Mouse (Mus musculus) liver, adult (tissue): Measurements from ENCODE around the gene S100a7a.

Experiments
- GATA4 ChIP-seq: IDR thresholded peaks from 2 replicates; pipeline ENCODE4 v1.6.1; 2014; ENCODE audit warnings: mild to moderate bottlenecking, low read length; ENCODE audit not compliant: insufficient replicate concordance

The S100a7a gene

GRCm38 (mm10) chr3:90623435-90624071, 30.3 kb upstream of the S100a7a start:
- no peak for TF ChIP-seq GATA4

- TF ChIP-seq GATA4: no peak
These were observed 28.3 kb upstream of the S100a7a start for GRCm38 (mm10) chr3:90625496-90625895.

DNA sequence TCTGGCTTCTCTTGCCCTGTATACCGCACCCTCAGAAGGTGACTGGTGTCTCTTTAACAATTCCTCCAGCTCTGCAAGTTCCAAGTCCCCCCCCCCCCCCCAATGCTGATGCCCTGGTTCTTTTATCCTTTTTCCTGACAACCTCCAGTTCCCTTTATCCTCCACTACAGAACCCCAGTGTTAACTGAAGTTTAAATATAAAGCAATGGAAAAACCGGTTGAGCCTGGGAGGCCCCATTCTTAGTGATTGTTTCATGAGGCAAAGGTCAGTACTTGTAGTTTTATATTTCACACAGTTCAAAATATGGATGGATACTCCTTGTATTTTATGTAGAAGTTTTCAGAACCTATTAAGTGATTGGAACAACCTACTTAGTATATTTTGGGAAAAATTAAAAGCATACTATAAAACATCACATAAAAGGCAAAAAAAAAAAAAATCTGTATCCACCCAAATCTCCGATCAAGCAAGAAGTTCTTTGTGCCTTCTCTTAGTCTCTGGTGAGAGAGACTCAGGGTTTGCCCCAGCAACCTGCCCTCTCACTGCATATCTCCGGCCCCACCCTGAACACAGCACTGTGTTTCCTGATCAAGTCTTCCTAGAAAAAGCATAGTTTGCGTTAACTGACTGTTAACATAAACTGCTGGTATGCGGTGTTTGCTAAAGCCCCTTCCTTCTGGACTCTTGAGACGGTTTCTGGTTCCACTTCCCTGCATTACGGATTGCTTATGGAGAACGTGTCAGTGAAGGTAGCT, 27.4 kb upstream of the S100a7a start:
- TF ChIP-seq GATA4: no peak

GRCm38 (mm10) chr3:90627366-90627765, 26.5 kb upstream of the S100a7a start:
- TF ChIP-seq GATA4: no peak

GRCm38 (mm10) chr3:90627807-90628206, 26.0 kb upstream of the S100a7a start:
- TF ChIP-seq GATA4: no peak

DNA sequence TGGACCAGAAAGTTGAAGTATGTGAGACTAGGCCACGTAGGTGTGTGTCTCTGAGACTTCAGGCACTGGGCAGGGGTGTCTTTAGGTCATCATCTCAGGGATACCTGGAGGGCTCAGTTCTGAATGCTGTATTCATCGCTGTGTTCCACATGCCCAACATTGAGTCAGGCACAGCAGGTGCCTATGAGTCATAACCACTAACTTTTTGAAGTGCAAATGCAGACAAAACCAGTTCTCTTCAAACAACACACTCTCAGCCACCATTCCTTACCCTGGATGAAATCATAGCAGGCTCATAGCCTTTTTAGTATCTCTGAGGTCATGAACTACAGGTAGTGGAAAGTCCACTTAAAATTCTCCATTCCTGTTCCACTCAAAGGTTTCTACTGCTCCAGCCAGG, 24.5 kb upstream of the S100a7a start:
- no peak for TF ChIP-seq GATA4

- TF ChIP-seq GATA4: no peak
These were observed 21.8 kb upstream of the S100a7a start for GRCm38 (mm10) chr3:90631984-90632383.

DNA sequence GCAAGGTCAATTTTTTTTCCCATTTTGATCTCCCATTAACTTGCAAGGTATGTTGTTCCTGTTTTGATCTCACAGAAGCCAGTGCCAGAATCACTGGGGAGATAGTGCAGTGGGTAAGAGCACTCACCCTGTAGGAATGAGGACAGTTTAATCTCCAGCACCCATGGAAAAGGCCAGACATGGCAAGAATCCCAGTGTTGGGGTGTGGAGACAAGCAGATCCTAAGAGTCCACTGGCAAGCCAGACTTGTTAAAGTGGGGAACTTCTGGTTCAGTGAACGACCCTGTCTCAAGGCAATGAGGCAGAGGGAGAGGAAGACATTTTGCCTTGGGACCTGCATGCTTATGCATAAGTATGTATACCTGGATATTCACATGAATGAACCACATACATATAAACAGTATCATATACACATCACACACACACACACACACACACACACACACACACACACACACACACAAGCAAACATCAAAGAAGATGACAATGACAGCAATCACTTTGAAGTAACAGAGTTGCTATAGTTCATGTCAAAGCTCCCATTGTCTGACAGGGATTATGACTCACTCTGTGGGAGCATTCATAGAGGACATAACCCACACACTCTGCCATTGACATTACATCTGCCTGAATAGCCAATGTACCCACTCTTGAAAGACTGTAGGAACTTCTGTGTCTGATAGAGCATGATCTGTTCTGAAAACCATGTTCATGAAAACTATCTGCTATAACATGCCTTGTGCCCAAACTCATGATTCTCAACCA, 15.1 kb upstream of the S100a7a start:
- no peak for TF ChIP-seq GATA4

DNA sequence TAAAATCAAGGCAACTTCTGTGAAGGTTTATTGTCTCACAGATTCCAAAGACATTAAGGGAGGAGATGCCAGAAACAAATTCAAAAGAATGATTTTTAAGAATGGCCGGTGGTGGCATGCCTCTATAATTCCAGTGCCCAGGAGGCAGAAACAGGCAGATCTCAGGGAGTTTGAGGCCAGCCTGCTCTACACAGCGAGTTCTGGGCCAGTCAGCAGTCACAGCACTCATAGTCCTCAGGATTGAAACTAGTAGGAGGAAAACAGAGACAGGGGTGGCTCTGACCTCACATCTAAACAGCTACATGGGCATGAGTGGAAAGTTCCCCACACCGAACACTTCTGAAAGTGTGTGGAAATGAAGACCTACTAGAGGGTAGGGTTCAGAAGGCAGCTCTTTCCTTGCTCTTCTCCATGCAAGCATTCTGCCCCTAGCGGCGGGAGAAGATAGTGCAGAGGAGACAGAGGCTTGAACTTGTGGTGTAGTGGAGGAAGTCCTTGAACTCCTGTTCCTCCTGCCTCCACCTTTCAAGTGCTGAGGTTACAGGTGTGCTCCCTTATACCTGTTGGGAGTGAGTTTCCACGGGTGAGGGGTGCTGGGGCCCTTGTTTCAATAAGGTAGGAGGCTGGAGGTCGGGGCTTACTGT, 14.2 kb upstream of the S100a7a start:
- TF ChIP-seq GATA4: no peak

GRCm38 (mm10) chr3:90640981-90641380, 12.8 kb upstream of the S100a7a start:
- no peak for TF ChIP-seq GATA4

DNA sequence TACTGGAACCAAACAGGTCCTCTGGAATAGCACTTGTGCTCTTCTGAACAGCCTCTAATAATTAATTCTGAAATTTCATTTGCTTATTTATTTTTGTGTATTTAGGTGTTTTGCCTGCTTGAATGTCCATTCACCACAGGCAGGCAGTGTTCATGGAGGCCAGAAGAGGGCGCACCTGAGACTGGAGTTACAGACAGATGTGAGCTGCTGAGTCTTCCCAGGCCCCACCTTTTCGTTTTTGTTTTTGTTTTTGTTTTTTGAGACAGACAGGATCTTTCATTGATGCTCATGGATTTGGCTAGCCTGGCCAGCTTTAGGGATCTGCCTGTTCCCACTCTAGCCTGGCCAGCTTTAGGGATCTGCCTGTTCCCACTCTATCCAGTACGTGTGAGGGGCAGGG, 9.6 kb upstream of the S100a7a start:
- no peak for TF ChIP-seq GATA4

DNA sequence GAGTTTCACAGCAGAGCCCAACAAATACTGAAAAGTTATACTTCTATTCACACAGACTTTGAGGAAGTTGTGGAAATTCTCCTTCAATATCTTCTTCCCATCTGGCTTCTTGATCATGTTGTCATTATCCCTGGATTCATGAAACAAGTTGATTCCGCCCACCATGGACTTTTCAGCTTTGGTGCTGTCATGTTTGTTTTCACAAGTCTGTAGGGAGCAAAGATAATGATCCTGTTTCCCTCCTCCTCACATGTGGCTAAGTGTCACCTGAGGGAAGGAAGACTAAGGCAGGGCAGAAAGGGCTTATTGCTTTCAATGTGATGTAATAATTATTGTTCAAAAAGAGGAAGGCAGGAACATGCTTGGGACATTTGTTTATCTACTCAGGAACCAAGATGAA, 6.5 kb upstream of the S100a7a start:
- TF ChIP-seq GATA4: no peak

GRCm38 (mm10) chr3:90648981-90649380, 4.8 kb upstream of the S100a7a start:
- TF ChIP-seq GATA4: no peak

DNA sequence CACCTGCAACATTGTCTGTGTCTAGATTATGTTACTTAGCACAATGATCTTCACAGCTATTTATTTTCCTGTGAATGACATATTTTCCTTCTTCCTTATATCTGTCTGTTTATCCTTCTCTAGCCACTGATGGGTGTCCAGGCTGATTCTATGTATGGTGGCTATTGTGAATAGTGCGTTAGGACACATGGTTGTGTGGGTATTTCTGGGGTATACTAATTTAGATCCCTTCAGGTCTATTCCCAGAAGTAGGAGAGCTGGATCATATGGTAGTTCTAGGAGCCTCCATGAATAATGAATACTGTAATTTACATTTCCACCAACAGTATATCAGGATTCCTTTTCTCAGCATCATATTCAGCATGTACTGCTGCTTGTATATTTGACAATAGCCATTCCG, 4.0 kb upstream of the S100a7a start:
- TF ChIP-seq GATA4: no peak

DNA sequence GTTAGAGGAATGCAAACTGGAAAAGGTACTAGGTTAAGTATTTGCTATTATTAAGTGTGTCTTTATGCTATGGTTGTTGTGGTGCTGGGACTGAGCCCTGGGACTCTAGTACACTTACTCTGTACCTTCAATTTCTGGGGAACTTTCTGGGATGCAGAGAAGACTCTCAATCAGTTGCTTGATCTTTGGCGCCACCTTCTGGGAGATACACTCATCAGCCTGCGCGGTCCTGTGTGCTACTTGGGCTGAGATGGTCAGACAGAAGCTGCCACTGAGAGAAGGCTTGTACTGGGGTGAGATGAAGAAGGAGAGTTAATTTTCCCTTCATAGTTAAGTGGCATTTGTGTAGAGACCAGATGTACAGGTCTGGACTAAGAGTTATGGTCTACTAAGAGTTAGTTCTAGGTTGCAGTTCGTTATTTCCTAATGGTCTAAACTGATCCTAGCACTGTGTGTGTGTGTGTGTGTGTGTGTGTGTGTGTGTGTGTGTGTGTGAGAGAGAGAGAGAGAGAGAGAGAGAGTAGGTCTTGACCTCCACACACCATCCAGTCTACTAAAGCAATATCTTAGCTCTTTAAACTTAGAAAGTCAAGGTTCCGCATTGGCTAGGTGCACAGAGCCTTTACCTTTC, 824 bp upstream of the S100a7a start:
- TF ChIP-seq GATA4: no peak
